ENCODE assay signal across 8 mouse cellular contexts in the genomic region with DNA sequence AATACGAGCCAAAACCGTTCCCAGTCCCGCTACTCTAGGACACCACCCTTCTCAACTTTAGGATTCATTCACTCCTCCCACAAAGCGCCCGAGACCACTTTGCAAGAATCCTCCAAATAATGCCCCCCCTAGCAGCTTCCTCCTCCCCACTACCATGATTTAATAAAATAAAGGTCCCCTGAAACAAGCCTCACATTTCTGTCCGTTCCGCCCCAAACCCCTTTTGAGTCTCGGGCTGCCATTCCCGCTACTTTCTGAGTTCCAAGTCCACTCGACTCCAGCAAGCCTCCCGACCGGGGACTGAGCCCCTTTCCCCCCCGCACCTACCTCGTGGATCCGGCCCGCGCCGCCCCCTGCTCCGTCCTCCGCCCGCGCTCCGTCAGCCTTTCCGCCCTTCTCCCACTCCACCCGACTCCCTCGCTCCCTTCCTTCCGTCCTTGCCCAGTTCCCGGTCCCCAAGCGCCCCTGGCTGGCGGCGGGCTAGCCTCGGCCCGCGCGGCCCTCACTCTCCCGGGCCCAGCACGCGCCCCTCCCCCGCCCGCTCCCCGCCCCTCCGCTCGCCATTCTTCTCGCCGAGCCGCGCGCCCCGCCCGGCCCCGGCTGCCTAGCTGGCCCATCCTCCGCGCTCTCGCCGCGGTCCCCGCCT. TPM values are rescaled to one million over a fixed set of nuclear protein-coding genes. Genes with fewer than 3 reads are reported as not detected.
DNase-seq lines count a peak whose midpoint lies in the region; ATAC-seq and TF ChIP-seq lines count a peak whose summit lies in the region.

No protein-coding gene starts in this region.

- DNase-seq in gastrocnemius, postnatal 4 days (ENCODE audit: low spot score in 2 of 2): peak; percentile 50 to 71
- DNase-seq in gastrocnemius, postnatal 14 days: no peak
- DNase-seq in CH12.LX (ENCODE audit: extremely low read depth): peak; percentile 35
- peak; percentile 29 for DNase-seq in c-Kit-positive CD71-positive TER-119-positive erythroid progenitor cells, embryonic 14.5 days (ENCODE audit: low spot score)
- peak; percentile 65 for DNase-seq in heart, postnatal 4 days
- no peak for DNase-seq in layer of hippocampus, postnatal 36 days

- H3K36me3 ChIP-seq in CH12.LX (replicated peaks in 1 of 2; ENCODE audit: control insufficient read depth in 1 of 2, insufficient read depth in 1 of 2, low read length in 1 of 2): peaks cover 21 to 55% of the 10 kb centered on the region in 2 experiments
- H3K36me3 ChIP-seq in liver, embryonic 15.5 days (replicated peaks): peaks cover 31% of the 10 kb centered on the region
- peaks cover 13% of the 10 kb centered on the region for H3K36me3 ChIP-seq in neural tube, embryonic 12.5 days

- no peak for TF ChIP-seq CTCF in CH12.LX (conservative IDR thresholded peaks at IDR 0.05 in 1 of 2, IDR thresholded peaks at IDR 0.05 in 1 of 2; ENCODE audit: low read depth in 2 of 2, low read length in 2 of 2)

- no peaks in the 10 kb centered on the region for H3K27me3 ChIP-seq in CH12.LX (replicated peaks)
- no peaks in the 10 kb centered on the region for H3K27me3 ChIP-seq in liver, embryonic 15.5 days
- no peaks in the 10 kb centered on the region for H3K27me3 ChIP-seq in neural tube, embryonic 12.5 days (replicated peaks)

- TF ChIP-seq POLR2A in CH12.LX (IDR thresholded peaks at IDR 0.05; ENCODE audit: low read depth, low read length): no peak

- in situ Hi-C loops in CH12.LX (cut with MboI; ENCODE audit: low pct_ligation_motif_present, low pct_unique_long_range_greater_than_20kb, low sequenced_read_pairs): no loop called here

- peak overlapping the region; percentile 83; the same call in 1 of the 2 replicates for H3K4me2 ChIP-seq in CH12.LX (ENCODE audit: insufficient read depth, low read depth, poor library complexity, severe bottlenecking)
- peak overlapping the region; percentile 89 for H3K4me2 ChIP-seq in liver, embryonic 15.5 days
- peak overlapping the region; percentile 76 for H3K4me2 ChIP-seq in neural tube, embryonic 12.5 days (replicated peaks)

- H3K27ac ChIP-seq in CH12.LX (ENCODE audit: insufficient read depth, low read depth): peak overlapping the region; percentile 72
- peak overlapping the region; percentile 89 for H3K27ac ChIP-seq in liver, embryonic 15.5 days (replicated peaks)
- H3K27ac ChIP-seq in neural tube, embryonic 12.5 days: peak overlapping the region; percentile 79

- dilution Hi-C loops in CH12.LX (cut with MboI; ENCODE audit: extremely low pct_ligation_motif_present, extremely low pct_unique_long_range_greater_than_20kb, low sequenced_read_pairs): no loop called here

- H3K9me3 ChIP-seq in CH12.LX (replicated peaks; ENCODE audit: low read length): no peaks in the 10 kb centered on the region
- no peaks in the 10 kb centered on the region for H3K9me3 ChIP-seq in liver, embryonic 15.5 days (replicated peaks)
- no peaks in the 10 kb centered on the region for H3K9me3 ChIP-seq in neural tube, embryonic 12.5 days

- peaks cover 80% of the 10 kb centered on the region for H3K79me2 ChIP-seq in CH12.LX (replicated peaks; ENCODE audit: control insufficient read depth, extremely low read depth, insufficient read depth, poor library complexity, severe bottlenecking)

- peak; percentile 84 for ATAC-seq in liver, embryonic 15.5 days (ENCODE audit: insufficient read depth)
- ATAC-seq in neural tube, embryonic 12.5 days (ENCODE audit: low FRiP score, low read depth): peak; percentile 86

- WGBS in liver, embryonic 15.5 days (ENCODE audit: insufficient replicate concordance): under 1% methylated on average over 57 of the region's 57 CpGs
- 1% methylated on average over 57 of the region's 57 CpGs for WGBS in neural tube, embryonic 12.5 days

- peak overlapping the region; percentile 92 for H3K9ac ChIP-seq in CH12.LX (ENCODE audit: insufficient read depth, low read depth)
- peak overlapping the region; percentile 88 for H3K9ac ChIP-seq in liver, embryonic 15.5 days
- peak overlapping the region; percentile 97 for H3K9ac ChIP-seq in neural tube, embryonic 12.5 days

- peak overlapping the region; percentile 83 to 99 (median 87) for H3K4me3 ChIP-seq in CH12.LX (replicated peaks in 1 of 3; ENCODE audit: low read depth in 2 of 3, low read length in 2 of 3, poor library complexity in 1 of 3)
- peak overlapping the region; percentile 94 for H3K4me3 ChIP-seq in liver, embryonic 15.5 days (replicated peaks)
- H3K4me3 ChIP-seq in neural tube, embryonic 12.5 days: peak overlapping the region; percentile 91

- TF ChIP-seq RAD21 in CH12.LX (IDR thresholded peaks at IDR 0.05; ENCODE audit: low read depth, low read length): no peak

- H3K4me1 ChIP-seq in CH12.LX (ENCODE audit: control insufficient read depth in 1 of 2, insufficient read depth in 2 of 2): peaks cover 21 to 63% of the 10 kb centered on the region in 2 experiments
- H3K4me1 ChIP-seq in liver, embryonic 15.5 days (replicated peaks): peaks cover 48% of the 10 kb centered on the region
- peaks cover 14% of the 10 kb centered on the region; the same call in 1 of the 2 replicates for H3K4me1 ChIP-seq in neural tube, embryonic 12.5 days

- intact Hi-C loops in gastrocnemius, postnatal 14 days (cut with DNase I; ENCODE audit: low total_unique reads): no loop called here

- no peak for TF ChIP-seq EP300 in CH12.LX (IDR thresholded peaks at IDR 0.05; ENCODE audit: low read length)

TF ChIP-seq in CH12.LX, 34 proteins besides CTCF, POLR2A, EP300 and RAD21 (continues in another document):
- TF ChIP-seq JUND (conservative IDR thresholded peaks at IDR 0.05; ENCODE audit: low read depth, low read length): no peak
- TF ChIP-seq CHD1 (IDR thresholded peaks at IDR 0.05; ENCODE audit: low read depth, low read length): peak; percentile 55; the same call in 1 of the 2 replicates
- no peak for TF ChIP-seq JUN (IDR thresholded peaks at IDR 0.05; ENCODE audit: insufficient read depth, low read depth, low read length)
- 0 out of 2 replicates have a peak, but pooled peaks have one; percentile 28 for TF ChIP-seq NELFE (IDR thresholded peaks at IDR 0.05; ENCODE audit: low read depth, low read length)
- no peak for TF ChIP-seq ZNF384 (IDR thresholded peaks at IDR 0.05; ENCODE audit: low read depth, low read length)
- no peak for TF ChIP-seq MAFK (IDR thresholded peaks at IDR 0.05; ENCODE audit: insufficient replicate concordance, low read length)
- no peak for TF ChIP-seq NRF1 (IDR thresholded peaks at IDR 0.05; ENCODE audit: low read depth, low read length)
- no peak for TF ChIP-seq BHLHE40 (IDR thresholded peaks at IDR 0.05; ENCODE audit: low read depth, low read length)
- no peak for TF ChIP-seq IRF4 (IDR thresholded peaks at IDR 0.05; ENCODE audit: low read depth, low read length)
- TF ChIP-seq USF1 (IDR thresholded peaks at IDR 0.05; ENCODE audit: low read depth, low read length): no peak
- no peak for TF ChIP-seq E2F4 (IDR thresholded peaks at IDR 0.05; ENCODE audit: insufficient replicate concordance, low read depth, low read length)
- TF ChIP-seq MYC (IDR thresholded peaks at IDR 0.05; ENCODE audit: low read depth, low read length): no peak
- 0 out of 2 replicates have a peak, but pooled peaks have one; percentile 35 for TF ChIP-seq MAX (IDR thresholded peaks at IDR 0.05; ENCODE audit: low read length)
- no peak; the same call in 1 of the 2 replicates for TF ChIP-seq POLR2AphosphoS2 (IDR thresholded peaks at IDR 0.05; ENCODE audit: low read depth, low read length)
- TF ChIP-seq TCF12 (IDR thresholded peaks at IDR 0.05; ENCODE audit: low read depth, low read length): no peak
- TF ChIP-seq SIN3A (IDR thresholded peaks at IDR 0.05; ENCODE audit: low read length): peak; percentile 24; the same call in 1 of the 2 replicates
- no peak for TF ChIP-seq ZC3H11A (IDR thresholded peaks at IDR 0.05; ENCODE audit: low read depth, low read length)
- peak; percentile 50; the same call in 1 of the 2 replicates for TF ChIP-seq HCFC1 (IDR thresholded peaks at IDR 0.05; ENCODE audit: low read depth, low read length)
- TF ChIP-seq RCOR1 (conservative IDR thresholded peaks at IDR 0.05; ENCODE audit: low read depth, low read length): 0 out of 2 replicates have a peak, but pooled peaks have one; percentile 18
- no peak for TF ChIP-seq PAX5 (IDR thresholded peaks at IDR 0.05; ENCODE audit: low read length)
- no peak for TF ChIP-seq USF2 (conservative IDR thresholded peaks at IDR 0.05; ENCODE audit: low read depth, low read length)

RNA-seq across cellular contexts. Expression of a gene that starts 0.5 kb away (rescaled TPM):
- total RNA-seq in gastrocnemius, postnatal 4 days (2021): 10 to 100 TPM; 20.5 to 25.4 TPM
- 10 to 100 TPM; 15.7 to 19.5 TPM for total RNA-seq in gastrocnemius, postnatal 14 days (2021)
- total RNA-seq in CH12.LX (2012; rRNA removed) (80.6 and 114 TPM in 2 replicates), CH12.LX (2014; rRNA removed) (152 and 156 TPM in 2 replicates)
- polyA plus RNA-seq in CH12.LX (2012; ENCODE audit: insufficient read length, low read depth): 183 and 202 TPM in 2 replicates
- 10 to 100 TPM; 25.1 to 30.1 TPM for total RNA-seq in heart, postnatal 4 days (2021)
- 31.8 and 33.3 TPM in 2 replicates for polyA plus RNA-seq in liver, embryonic 15.5 days (2015; fragmentation: Nextera tagmentation; extraction: Ambion mirVana)
- polyA plus RNA-seq in neural tube, embryonic 12.5 days (2016; fragmentation: Nextera tagmentation; extraction: Ambion mirVana): 48.5 and 53.4 TPM in 2 replicates
- 10 to 100 TPM; 41.0 to 43.5 TPM for total RNA-seq in layer of hippocampus, postnatal 36 days (2021)

RNA-seq across cellular contexts. Expression of a gene that starts 22.9 kb away (rescaled TPM):
- total RNA-seq in gastrocnemius, postnatal 4 days (2021): 1 to 10 TPM; 2.4 to 2.5 TPM
- 1 to 10 TPM; 1.3 to 2.3 TPM for total RNA-seq in gastrocnemius, postnatal 14 days (2021)
- total RNA-seq in CH12.LX (2012; rRNA removed) (3.7 and 4.7 TPM in 2 replicates), CH12.LX (2014; rRNA removed) (0.07 TPM in 1 of 2 replicates, not detected in the other)
- polyA plus RNA-seq in CH12.LX (2012; ENCODE audit: insufficient read length, low read depth): 0.29 and 0.31 TPM in 2 replicates
- total RNA-seq in heart, postnatal 4 days (2021): 1 to 10 TPM; 1.3 to 2.4 TPM
- polyA plus RNA-seq in liver, embryonic 15.5 days (2015; fragmentation: Nextera tagmentation; extraction: Ambion mirVana): 0.01 and 0.03 TPM in 2 replicates
- 0.23 and 0.27 TPM in 2 replicates for polyA plus RNA-seq in neural tube, embryonic 12.5 days (2016; fragmentation: Nextera tagmentation; extraction: Ambion mirVana)
- 1 to 10 TPM; 1.5 to 1.9 TPM for total RNA-seq in layer of hippocampus, postnatal 36 days (2021)

RNA-seq across cellular contexts. Expression of a gene that starts 42.6 kb away (rescaled TPM):
- total RNA-seq in gastrocnemius, postnatal 4 days (2021): 10 to 100 TPM; 32.7 to 38.7 TPM
- 10 to 100 TPM; 11.0 to 13.9 TPM for total RNA-seq in gastrocnemius, postnatal 14 days (2021)
- 2.1 and 2.3 TPM in 2 replicates for total RNA-seq in CH12.LX (2012; rRNA removed)
- total RNA-seq in CH12.LX (2014; rRNA removed): 0.86 and 1.4 TPM in 2 replicates
- polyA plus RNA-seq in CH12.LX (2012; ENCODE audit: insufficient read length, low read depth): 0.95 and 1.3 TPM in 2 replicates
- total RNA-seq in heart, postnatal 4 days (2021): 10 to 100 TPM; 26.5 to 27.5 TPM
- 1.3 and 1.6 TPM in 2 replicates for polyA plus RNA-seq in liver, embryonic 15.5 days (2015; fragmentation: Nextera tagmentation; extraction: Ambion mirVana)
- 9.6 TPM in 2 replicates for polyA plus RNA-seq in neural tube, embryonic 12.5 days (2016; fragmentation: Nextera tagmentation; extraction: Ambion mirVana)
- 10 to 100 TPM; 22.4 to 27.9 TPM for total RNA-seq in layer of hippocampus, postnatal 36 days (2021)

Comparison
In these comparisons a context has a peak if more than half of its experiments do, and no peak if none do; other contexts are left out.
1. DNase-seq: peak in gastrocnemius, postnatal 4 days (2 of 2), CH12.LX (single experiment), c-Kit-positive CD71-positive TER-119-positive erythroid progenitor cells, embryonic 14.5 days (single experiment) and heart, postnatal 4 days (single experiment); none in gastrocnemius, postnatal 14 days (single experiment) and layer of hippocampus, postnatal 36 days (0 of 2).
2. Peak in every context shown above with its lines, with median percentiles within 50 percentile points of each other: H3K27ac ChIP-seq, H3K4me2 ChIP-seq, H3K4me3 ChIP-seq and H3K9ac ChIP-seq.